Mouse (Mus musculus) thymus, postnatal 4 days (tissue): ENCODE results near the gene Sucla2.

ENCODE experiments used
- DNase-seq: peaks from one replicate; pipeline ENCODE4 v3.0.0; 2021

The Sucla2 gene

DNA sequence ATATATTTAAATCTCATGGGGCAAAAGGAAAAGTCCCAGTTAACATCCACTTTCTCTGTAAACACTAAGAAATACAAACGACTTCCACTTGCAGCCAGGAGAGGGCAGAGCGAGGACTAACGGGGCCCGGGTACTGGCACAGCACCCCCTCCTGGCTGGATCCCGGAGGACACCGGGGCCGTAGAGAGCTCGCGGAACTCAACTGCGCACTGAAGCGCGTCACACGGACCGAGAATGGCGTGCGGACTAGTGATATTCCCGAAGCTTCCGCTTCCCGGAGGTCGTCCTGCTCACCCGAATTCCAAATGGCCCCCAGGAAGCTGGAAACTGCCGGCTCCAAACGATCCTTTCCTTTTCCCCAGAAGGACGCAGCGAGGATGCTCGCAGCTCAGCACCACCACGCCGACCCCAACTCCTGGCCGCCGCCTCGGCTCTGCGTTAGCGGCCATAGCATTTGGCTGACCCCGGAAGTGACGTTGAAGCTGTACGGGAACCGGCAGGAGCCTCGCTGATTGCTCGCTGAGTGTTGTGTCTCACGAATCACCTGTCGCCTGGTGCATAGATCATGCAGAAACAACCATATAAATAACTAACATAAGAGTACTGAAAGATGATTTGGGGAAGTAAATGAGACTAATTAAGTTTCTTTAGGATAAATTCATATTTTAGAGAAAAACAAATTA is at the start of gene Sucla2:
TSS of gene Sucla2 (plus strand) at position 554 of the 683 bp plus-strand sequence.
- peak; percentile 97 for DNase-seq

- no peak for DNase-seq
Observed at GRCm38 (mm10) chr14:73475506-73475905, 49.6 kb upstream of the Sucla2 start.

DNA sequence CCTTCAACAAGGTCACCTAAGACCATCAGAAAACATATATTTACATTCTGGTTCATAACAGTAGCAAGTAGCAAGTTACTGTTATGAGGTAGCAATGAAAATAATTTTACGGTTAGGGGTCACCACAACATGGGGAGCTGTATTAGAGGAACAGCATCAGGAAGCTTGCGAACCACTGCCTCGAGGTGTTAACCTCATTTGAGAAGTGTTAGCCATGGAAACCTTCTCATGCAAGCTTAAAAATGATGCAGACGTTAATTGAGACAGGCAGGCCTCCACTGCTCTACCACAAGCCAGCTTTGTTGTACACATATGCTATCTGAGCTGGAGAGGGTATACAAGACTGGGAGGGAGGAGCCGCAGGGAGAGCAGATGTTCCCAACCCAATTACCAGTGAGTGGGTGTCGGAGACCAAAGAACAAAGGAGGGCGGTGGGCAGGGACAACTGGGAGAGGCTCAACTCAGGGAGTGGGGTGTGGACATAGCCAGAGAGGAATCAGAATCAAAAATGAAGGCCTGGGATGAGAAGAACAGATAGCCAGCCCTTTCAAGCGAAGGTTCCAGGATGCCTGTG is 48.7 kb upstream of the Sucla2 start:
- no peak for DNase-seq

GRCm38 (mm10) chr14:73477077-73477476 is 48.0 kb upstream of the Sucla2 start:
- DNase-seq = no peak

GRCm38 (mm10) chr14:73478321-73478720 is 46.8 kb upstream of the Sucla2 start:
- DNase-seq = no peak

DNA sequence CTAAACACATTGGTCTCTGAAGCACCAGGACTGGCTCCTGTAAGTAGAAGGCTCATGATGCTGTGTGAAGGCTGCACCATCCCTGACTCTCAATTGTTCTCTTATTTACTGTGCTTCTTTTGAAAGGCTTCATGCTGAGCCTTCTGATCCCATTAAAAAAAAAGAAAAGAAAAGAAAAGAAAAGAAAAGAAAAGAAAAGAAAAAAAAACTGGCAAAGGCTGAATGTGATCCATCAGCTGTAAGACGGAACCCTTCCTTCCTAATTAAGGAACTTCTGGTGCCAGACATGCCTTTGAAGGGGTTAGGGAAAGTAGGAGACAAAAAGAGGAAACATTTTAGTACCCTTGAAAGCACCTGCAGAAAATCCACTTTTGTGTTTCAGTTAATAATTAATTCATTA is 45.3 kb upstream of the Sucla2 start:
- DNase-seq = no peak

DNA sequence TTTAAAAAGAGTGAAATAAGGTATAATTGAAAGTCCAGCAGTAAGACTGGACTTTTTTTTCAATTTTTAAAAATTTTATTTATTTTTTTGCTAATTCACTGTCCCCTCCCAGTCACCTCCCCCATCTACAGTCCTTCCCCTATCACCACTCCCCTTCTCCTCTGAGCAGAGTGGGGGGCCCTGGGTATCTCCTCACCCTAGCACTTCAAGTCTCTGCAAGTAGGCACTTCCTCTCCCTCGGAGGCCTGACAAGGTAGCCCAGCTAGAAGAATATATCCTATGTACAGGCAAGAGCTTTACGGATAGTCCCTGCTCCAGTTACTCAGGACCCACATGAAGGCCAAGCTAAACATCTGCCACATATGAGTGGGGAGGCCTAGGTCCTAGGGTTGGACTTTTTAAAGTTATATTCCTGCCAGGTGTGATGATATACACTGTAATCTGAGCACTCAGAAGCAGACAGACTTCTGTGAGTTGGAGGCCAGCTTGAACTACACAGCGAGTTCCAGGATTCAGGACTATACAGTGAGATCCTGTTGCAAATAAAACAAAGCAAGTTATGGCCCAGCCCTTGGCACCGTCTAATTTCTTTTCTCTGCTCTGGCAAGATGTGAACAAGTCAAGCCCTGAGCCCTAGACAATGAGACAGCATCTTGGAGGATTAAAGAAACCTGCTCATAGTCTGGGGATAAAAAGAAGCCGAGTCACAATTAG is 41.4 kb upstream of the Sucla2 start:
- DNase-seq = no peak

GRCm38 (mm10) chr14:73484366-73485110 is 40.6 kb upstream of the Sucla2 start:
- no peak for DNase-seq

GRCm38 (mm10) chr14:73486641-73487040 is 38.5 kb upstream of the Sucla2 start:
- no peak for DNase-seq

DNA sequence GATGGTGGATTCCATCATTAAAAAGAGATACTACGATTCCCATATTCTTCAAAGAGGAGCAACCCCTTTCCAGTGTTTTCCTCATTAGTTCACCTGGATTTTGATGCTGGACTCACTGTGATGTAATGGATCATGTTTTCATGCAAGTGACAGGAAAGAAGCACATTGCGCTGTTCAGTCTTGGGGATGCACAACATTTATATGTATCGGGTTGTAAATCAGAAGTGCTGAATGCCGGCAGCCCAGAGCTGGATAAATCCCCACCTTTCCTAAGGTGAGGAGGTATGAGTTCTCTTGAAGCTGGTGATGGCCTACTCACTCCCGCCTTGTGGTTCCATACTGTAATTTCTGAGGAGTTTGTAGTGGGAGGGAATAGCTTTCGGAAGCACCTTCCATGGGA is 31.8 kb upstream of the Sucla2 start:
- DNase-seq = no peak

GRCm38 (mm10) chr14:73494122-73494521 is 31.0 kb upstream of the Sucla2 start:
- no peak for DNase-seq

DNA sequence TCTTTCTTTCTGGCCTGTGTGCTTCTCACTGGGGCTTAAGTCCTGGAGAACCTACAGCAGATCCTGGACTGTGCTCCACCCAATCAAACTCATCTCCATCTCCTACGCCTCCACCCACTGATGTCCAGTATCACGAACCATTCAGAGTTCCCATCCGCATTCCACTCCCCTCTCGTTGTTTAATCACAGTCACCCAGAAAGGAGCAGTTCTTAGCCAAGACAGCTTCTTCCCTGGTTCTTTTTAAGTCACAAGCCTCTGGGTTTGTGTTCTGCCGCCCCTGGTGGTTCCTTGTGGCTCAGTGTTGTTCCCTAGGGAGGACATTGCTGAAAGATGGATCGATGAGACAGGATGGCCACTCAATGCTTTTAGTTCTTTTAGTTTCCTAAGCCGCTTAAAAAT is 29.4 kb upstream of the Sucla2 start:
- no peak for DNase-seq

- no peak for DNase-seq
Observed at GRCm38 (mm10) chr14:73501283-73501682, 23.8 kb upstream of the Sucla2 start.

DNA sequence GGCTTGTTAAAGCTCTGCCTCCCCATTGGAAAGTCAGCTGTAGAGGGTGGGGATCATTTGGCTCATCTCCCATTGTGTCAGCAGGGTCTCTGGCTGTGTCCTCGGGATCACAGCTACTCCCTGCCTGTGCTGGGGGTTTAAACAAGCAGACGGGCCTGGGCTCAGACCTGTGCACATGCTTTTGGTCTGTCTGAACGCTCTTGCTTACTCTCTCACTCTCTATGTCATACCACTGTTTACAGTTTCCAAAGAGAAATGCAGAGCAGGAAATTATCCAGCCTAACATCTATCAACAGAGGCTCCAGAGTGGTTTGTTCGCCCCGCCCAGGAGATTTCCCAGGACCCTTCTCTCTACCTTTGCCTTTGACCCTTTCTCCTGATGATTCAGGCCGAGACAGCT is 23.4 kb upstream of the Sucla2 start:
- DNase-seq = no peak

DNA sequence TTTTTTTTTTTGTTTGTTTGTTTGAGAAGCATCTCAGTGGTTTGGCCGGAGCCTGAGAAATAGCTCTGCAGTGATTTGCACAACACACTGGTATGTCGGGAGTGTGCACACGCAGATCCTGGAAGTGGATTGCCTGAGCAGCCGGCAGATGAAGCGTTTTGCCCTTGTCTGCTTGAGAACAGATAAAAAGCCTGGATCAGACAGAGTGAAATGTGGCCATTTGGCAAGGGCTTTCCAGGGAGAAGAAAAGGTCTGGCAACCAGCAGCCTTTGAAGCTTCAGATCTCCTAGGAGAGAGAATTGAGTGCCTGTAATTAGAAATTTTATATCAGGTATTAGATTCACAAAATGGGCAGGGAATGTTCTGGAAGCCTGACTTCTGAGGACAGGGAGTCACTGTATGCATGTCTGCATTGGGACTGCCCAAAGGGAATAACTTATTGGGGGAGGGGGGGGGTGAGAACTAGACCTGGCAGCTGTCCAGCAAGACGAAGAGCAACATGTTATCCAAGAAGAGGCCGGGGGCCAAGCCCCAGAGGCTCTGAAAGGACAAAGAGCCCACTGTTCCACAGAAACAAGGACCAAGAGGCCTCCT is 22.4 kb upstream of the Sucla2 start:
- DNase-seq = no peak

DNA sequence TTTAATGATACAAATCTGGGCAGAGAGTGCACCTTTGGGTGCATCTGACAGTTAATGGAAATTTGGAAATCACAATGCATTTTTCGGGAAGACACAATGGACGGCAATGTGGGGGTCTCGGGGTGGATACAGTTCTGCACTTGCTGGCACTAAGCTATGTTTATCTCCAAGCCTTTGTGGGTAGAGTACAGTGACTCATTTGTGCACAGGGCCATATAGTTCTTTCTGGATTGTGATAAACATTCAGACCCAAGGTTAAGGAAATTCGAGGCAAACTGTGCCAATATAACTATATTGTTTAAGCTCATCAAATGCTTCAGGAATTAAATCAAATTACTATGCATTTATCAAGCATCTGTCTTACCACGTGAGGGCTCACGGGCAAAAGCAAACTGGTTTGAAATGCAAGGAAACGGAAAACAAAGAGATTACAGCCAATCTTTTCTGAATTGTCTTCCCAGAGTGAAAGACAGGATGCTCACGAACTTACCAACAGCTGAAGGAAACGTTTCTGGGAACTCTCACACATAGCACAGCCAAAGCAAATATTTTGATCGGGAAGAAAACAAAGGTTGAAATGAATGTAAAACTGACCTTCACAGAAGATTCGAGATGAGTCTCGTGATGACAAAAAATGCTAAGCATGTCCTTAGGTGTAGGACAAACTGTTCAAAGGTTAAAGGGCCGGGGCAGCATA is 21.7 kb upstream of the Sucla2 start:
- DNase-seq = no peak

DNA sequence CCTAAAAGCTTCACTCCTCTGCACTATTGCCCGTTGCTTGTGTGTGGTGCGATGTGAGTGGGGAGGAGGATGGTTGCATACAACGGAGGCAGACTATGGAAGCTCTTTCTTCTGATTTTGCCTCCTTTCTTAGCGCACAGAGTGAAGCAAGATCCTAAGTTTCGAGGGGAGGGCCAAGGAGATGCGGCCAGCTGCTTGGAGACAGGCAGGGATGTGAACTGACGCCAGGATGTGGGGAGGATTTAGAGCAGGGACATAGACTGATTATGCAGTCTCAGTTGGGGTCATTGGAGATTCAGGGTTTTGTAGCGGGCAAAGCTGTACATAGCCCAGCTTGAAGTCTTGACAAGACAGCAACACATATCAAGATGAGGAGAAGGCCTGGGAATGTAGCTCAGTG is 18.8 kb upstream of the Sucla2 start:
- DNase-seq = no peak

- no peak for DNase-seq
Observed at GRCm38 (mm10) chr14:73507200-73507599, 17.9 kb upstream of the Sucla2 start.

DNA sequence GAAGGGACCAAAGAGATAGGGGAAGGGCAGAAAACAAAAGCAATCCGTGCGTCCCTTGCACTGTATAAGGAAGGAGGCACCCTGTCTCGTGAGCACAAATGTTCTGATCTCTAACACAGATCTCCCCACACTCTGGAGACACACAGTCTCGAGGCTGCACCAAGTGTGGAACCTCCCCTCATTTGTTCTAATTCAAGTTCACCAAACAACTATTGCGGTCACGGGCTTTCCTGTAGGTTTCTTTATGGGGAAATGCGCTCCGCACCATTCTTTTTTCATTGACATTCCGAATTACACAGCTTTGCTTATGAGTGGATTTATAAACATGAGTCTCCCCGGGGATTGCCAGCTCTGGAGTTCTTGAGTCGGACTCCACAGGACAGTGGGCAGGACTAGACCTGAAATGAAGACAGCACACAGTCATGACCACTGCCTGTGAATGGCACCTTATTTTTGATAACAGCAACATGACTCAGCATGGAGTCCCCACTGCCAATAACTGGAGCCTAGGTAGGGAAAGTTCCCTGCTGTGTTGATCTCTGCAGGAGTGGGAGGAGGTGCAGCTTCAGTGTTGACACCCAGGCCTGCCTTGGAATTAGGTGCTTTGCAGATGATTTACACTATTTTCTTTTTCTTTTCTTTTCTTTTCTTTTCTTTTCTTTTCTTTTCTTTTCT is 17.3 kb upstream of the Sucla2 start:
- no peak for DNase-seq

DNA sequence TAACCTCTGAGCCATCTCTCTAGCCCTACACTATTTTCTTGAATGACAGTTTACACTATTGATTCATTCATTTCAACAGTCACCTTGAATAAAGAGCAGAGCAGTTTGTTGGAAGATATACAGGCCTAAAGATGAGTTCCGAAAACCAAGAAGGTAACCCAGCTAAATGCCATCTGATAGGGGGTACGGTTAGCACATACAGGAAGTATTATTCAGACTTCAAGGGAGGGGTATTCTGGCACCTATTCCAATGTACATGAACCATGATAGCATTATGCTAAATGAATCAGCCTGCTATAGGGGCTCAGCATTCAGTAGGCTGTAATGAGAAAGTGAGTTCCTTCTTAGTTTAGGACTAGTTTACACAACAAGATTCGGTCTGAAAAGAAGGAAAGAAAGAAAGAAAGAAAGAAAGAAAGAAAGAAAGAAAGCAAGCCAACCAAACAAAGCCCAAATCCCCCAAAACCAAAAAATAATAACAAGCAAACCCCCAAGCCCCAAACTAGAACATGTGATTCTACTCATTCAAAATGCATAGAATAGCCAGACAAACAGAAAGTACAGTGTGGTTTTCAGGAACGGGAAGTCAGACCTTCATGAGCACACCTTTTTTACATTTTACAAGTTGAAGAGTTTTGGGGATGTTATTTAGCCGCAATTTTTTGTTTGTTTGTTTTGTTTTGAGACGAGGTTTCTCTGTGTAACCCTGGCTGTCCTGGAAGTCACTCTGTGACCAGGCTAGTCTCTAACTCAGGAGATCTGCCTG is 16.3 kb upstream of the Sucla2 start:
- no peak for DNase-seq

DNA sequence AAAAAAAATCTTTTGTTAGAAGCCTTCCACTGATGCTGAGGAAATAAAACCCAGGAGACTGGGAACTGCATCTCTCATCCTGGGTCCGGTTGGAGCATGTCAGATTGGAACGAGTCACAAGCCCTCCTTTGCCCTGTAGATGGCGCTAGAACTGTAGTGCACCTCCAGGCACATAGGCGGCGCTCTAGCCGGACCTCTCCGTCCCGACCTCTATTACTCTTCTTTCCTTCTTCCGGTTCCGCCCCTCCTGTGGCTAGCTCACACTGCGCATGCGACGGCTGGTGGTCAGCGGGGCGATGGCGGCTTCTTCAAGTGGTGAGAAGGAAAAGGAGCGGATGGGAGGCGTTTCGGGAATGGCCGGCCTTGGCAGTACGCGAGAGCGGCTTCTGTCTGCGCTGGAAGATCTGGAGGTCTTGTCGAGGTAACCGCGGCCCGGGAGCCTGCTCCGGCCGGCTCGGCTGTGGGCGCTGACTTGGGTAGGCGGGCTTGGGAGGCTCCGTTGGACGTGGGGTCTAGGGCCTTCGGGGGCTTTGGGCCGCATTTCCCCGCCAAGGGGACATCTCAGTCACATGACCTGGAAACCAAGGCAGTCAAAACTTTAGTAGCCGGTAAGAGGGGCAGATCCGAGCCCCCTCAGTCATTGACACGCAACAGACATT is 15.2 kb upstream of the Sucla2 start, which contains the start of gene Med4:
TSS of gene Med4 (plus strand) at position 261 of the 659 bp plus-strand sequence.
- DNase-seq = peak; percentile 92
